Mouse (Mus musculus) stomach, embryonic 14.5 days (tissue): ENCODE data around the gene Nostrin. TPM values are rescaled to one million over a fixed set of nuclear protein-coding genes. Genes with fewer than 3 reads are reported as not detected.

Source experiments
- ATAC-seq: fragments of 200-750 bp; cut with Nextera tagmentation; 2 replicates; pipeline ENCODE4 v1.8.0; 2017; ENCODE audit warnings: low read depth, moderate TSS enrichment; ENCODE audit not compliant: insufficient number of reproducible peaks, insufficient read depth, low FRiP score
- H3K27ac ChIP-seq: fragments of 300-500 bp; sonication (generic); 2 replicates; pipeline ENCODE4 v1.5.1; 2014; ENCODE audit warnings: mild to moderate bottlenecking, low read length, moderate library complexity, mixed read lengths
- H3K27me3 ChIP-seq: fragments of 300-500 bp; sonication (generic); 2 replicates; pipeline ENCODE4 v1.6.1; 2014; ENCODE audit warnings: low read length, control low read depth, mixed read lengths; ENCODE audit not compliant: control insufficient read depth, insufficient read depth
- H3K36me3 ChIP-seq: fragments of 300-500 bp; sonication (generic); 2 replicates; pipeline ENCODE4 v1.6.1; 2014; ENCODE audit warnings: mild to moderate bottlenecking, control low read depth, low read length, moderate library complexity, mixed read lengths; ENCODE audit not compliant: control insufficient read depth, insufficient read depth
- H3K4me1 ChIP-seq: fragments of 300-500 bp; sonication (generic); 2 replicates; pipeline ENCODE4 v1.6.1; 2014; ENCODE audit warnings: low read length, control low read depth, mixed read lengths; ENCODE audit not compliant: control insufficient read depth, insufficient read depth
- H3K4me2 ChIP-seq: fragments of 300-500 bp; sonication (generic); replicated peaks from 2 replicates; pipeline ENCODE4 v1.6.1; 2014; ENCODE audit warnings: low read depth, low read length, control low read depth
- H3K4me3 ChIP-seq: fragments of 300-500 bp; sonication (generic); 2 replicates; pipeline ENCODE4 v1.5.1; 2014; ENCODE audit warnings: low read depth, low read length, control low read depth
- H3K9ac ChIP-seq: fragments of 300-500 bp; sonication (generic); replicated peaks from 2 replicates; pipeline ENCODE4 v1.6.1; 2014; ENCODE audit warnings: low read depth, mild to moderate bottlenecking, control low read depth, low read length, moderate library complexity, mixed read lengths
- H3K9me3 ChIP-seq: fragments of 300-500 bp; sonication (generic); 2 replicates; pipeline ENCODE4 v1.6.1; 2016; ENCODE audit warnings: low read depth, low read length, control low read depth; ENCODE audit not compliant: control insufficient read depth
- WGBS: fragments of 180-500 bp; shearing (Covaris S2); extraction: QIAGEN DNeasy Blood & Tissue Kit; methylation state at CpG from one replicate; pipeline ENCODE4 v1.1.7; 2014; 5-methylcytosine and 5-hydroxymethylcytosine counted together
- polyA plus RNA-seq: library from polyadenylated mRNA; unstranded; fragments of >200 nt; fragmentation: Nextera tagmentation; extraction: Ambion mirVana; gene quantifications from 2 replicates; pipeline ENCODE4 v1.2.1, GENCODE M21; 2014

Gene Nostrin
- polyA plus RNA-seq, 1 experiment from 2014 or later, result 6.5 TPM

- Histone ChIP-seq H3K4me2 (no peak overlapping the region), H3K27me3 (no peaks in the 10 kb centered on the region), H3K4me1 (peaks cover 16% of the 10 kb centered on the region; the same call in 1 of the 2 replicates), H3K27ac (no peak overlapping the region), H3K4me3 (no peak overlapping the region), H3K9ac (no peak overlapping the region), H3K36me3 (no peaks in the 10 kb centered on the region), H3K9me3 (no peaks in the 10 kb centered on the region)
- no peak for ATAC-seq
- WGBS, result 55% methylated on average over 5 of the region's 5 CpGs
Observed at GRCm38 (mm10) chr2:69132488-69133040, 3.0 kb upstream of the Nostrin start.

DNA sequence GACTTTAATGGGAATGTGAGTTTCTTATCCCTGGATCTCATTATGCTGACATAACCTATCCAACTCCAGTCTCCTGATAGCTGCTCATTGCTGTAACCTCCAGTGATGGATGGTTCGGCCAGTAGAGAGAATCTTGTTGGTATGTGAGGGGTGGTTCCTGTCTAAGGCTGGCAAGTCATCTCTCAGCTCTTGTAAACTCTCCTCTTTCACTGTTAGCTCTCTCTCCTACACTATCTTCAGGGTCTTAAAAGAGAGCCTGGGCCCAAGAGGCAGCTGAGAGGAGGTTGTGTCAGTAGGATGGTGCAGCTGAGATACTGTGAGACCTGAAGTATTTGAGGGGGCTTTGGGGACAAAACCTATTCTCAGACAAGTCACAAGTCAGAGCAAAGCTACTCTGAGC, 1.4 kb upstream of the Nostrin start:
- peaks cover 13% of the 10 kb centered on the region; the same call in 1 of the 2 replicates for H3K4me1 ChIP-seq
- no peaks in the 10 kb centered on the region for H3K27me3 ChIP-seq
- ATAC-seq, result no peak
- H3K36me3 ChIP-seq, result no peaks in the 10 kb centered on the region
- H3K27ac ChIP-seq, result no peak overlapping the region
- no peak overlapping the region for H3K9ac ChIP-seq
- no peak overlapping the region for H3K4me3 ChIP-seq
- no peaks in the 10 kb centered on the region for H3K9me3 ChIP-seq
- WGBS, result 64% methylated on average over 1 of the region's 1 CpGs
- no peak overlapping the region for H3K4me2 ChIP-seq

- ATAC-seq, result no peak
- 60% methylated on average over 9 of the region's 9 CpGs for WGBS
- Histone ChIP-seq H3K9me3 (no peaks in the 10 kb centered on the region), H3K4me2 (no peak overlapping the region), H3K4me1 (peaks cover 9% of the 10 kb centered on the region; the same call in 1 of the 2 replicates), H3K27ac (0 out of 2 replicates have a peak overlapping the region, but pooled peaks have one; percentile 27), H3K9ac (no peak overlapping the region), H3K36me3 (no peaks in the 10 kb centered on the region), H3K4me3 (no peak overlapping the region), H3K27me3 (no peaks in the 10 kb centered on the region)
Observed at GRCm38 (mm10) chr2:69134937-69135336, 663 bp upstream of the Nostrin start.

DNA sequence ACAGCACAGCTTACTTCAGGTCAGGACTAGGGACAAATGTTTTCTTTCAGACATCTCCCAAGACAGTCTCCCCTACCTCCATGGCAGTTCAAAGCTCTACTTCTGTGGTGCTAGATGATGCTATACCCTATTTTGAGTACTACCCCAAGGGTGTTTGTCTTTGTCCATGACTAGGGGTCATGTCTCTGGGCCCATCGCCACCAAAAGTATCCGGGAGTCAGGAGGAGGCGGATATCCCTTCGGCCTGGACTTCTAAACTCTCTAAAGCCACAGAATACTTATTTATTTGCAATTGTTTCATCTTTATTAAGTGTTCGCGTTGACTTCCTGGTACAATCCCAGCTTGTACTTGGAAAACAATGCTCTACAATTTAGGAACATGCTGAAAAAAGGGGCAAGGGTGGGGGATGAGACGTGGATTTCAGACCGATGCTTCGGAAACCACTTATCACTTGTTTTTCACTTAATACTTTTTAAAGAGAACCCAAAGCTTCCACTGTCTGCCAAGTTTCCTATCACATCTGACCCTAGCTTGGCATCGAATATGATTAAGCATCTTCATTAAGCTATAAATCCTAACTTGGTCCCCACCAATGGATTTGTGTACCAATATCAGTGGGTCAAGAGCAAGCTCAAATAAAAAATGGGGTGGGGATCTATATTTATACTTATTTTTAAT, 1.9 kb downstream of the Nostrin start:
- Histone ChIP-seq H3K36me3 (no peaks in the 10 kb centered on the region), H3K27me3 (no peaks in the 10 kb centered on the region), H3K4me1 (peaks cover 9% of the 10 kb centered on the region; the same call in 1 of the 2 replicates), H3K4me3 (no peak overlapping the region), H3K9me3 (no peaks in the 10 kb centered on the region), H3K4me2 (no peak overlapping the region), H3K27ac (no peak overlapping the region), H3K9ac (no peak overlapping the region)
- ATAC-seq, result no peak
- 90% methylated on average over 10 of the region's 10 CpGs for WGBS

DNA sequence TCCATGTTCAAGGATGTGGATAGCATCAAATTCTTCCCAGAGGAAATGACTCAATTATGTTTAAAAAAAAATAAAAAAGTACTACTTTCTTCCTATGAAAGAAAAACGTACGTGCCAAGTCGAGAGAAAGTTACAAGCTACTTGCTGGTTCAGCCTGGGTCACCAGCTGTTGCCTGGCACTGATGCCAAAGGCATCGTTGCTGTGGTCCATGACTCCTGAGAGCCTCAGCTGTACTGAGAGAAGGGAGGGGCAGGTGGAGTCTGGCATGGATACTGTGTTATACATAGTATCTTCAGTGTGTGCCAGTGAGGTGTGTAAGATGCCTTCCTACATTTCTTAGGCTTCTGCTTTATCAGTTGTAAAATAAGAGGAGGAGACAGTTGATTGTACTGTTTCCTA, 3.2 kb downstream of the Nostrin start:
- peaks cover 9% of the 10 kb centered on the region; the same call in 1 of the 2 replicates for H3K4me1 ChIP-seq
- WGBS, result 71% methylated on average over 4 of the region's 4 CpGs
- H3K36me3 ChIP-seq, result no peaks in the 10 kb centered on the region
- H3K27me3 ChIP-seq, result no peaks in the 10 kb centered on the region
- H3K9ac ChIP-seq, result no peak overlapping the region
- H3K4me3 ChIP-seq, result no peak overlapping the region
- no peak overlapping the region for H3K27ac ChIP-seq
- H3K9me3 ChIP-seq, result no peaks in the 10 kb centered on the region
- ATAC-seq, result no peak
- H3K4me2 ChIP-seq, result no peak overlapping the region

GRCm38 (mm10) chr2:69140215-69140614, 4.6 kb downstream of the Nostrin start:
- Histone ChIP-seq H3K9ac (no peak overlapping the region), H3K4me1 (peaks cover 8% of the 10 kb centered on the region; the same call in 1 of the 2 replicates), H3K4me2 (no peak overlapping the region), H3K4me3 (no peak overlapping the region), H3K9me3 (no peaks in the 10 kb centered on the region), H3K27ac (no peak overlapping the region), H3K27me3 (no peaks in the 10 kb centered on the region), H3K36me3 (no peaks in the 10 kb centered on the region)
- WGBS, result 50% methylated on average over 2 of the region's 2 CpGs
- ATAC-seq, result no peak

GRCm38 (mm10) chr2:69140816-69141215, 5.2 kb downstream of the Nostrin start:
- no peak for ATAC-seq
- no peaks in the 10 kb centered on the region for H3K27me3 ChIP-seq
- H3K36me3 ChIP-seq, result no peaks in the 10 kb centered on the region
- 46% methylated on average over 4 of the region's 4 CpGs for WGBS
- H3K27ac ChIP-seq, result no peak overlapping the region
- 0 out of 2 replicates have a peak, but pooled peaks cover 3% of the 10 kb centered on the region for H3K4me1 ChIP-seq
- no peaks in the 10 kb centered on the region for H3K9me3 ChIP-seq
- no peak overlapping the region for H3K4me2 ChIP-seq
- no peak overlapping the region for H3K9ac ChIP-seq
- H3K4me3 ChIP-seq, result no peak overlapping the region

- Histone ChIP-seq H3K27me3 (no peaks in the 10 kb centered on the region), H3K4me3 (no peak overlapping the region), H3K9me3 (no peaks in the 10 kb centered on the region), H3K27ac (no peak overlapping the region), H3K9ac (no peak overlapping the region), H3K4me1 (no peaks in the 10 kb centered on the region), H3K4me2 (no peak overlapping the region), H3K36me3 (no peaks in the 10 kb centered on the region)
- no peak for ATAC-seq
- 66% methylated on average over 3 of the region's 3 CpGs for WGBS
Observed at GRCm38 (mm10) chr2:69148691-69149090, 13.1 kb downstream of the Nostrin start.
